Mouse (Mus musculus) neural tube, embryonic 15.5 days (tissue): Measurements from ENCODE around the gene Ksr1. TPM values are rescaled to one million over a fixed set of nuclear protein-coding genes. Genes with fewer than 3 reads are reported as not detected.
"Not testable (repeated sequence)": the region's sequence is repeated elsewhere in the genome, so short reads cannot be mapped to it uniquely, and the experiment has no call there.

Source experiments
- ATAC-seq: fragments of 200-750 bp; cut with Nextera tagmentation; 2 replicates; pipeline ENCODE4 v1.8.0; 2017; ENCODE audit warnings: mild to moderate bottlenecking, moderate TSS enrichment, moderate library complexity; ENCODE audit not compliant: low FRiP score
- H3K27ac ChIP-seq: fragments of 300-500 bp; sonication (generic); replicated peaks from 2 replicates; pipeline ENCODE4 v1.5.1; 2015; ENCODE audit warnings: mild to moderate bottlenecking, inconsistent platforms
- H3K27me3 ChIP-seq: fragments of 300-500 bp; sonication (generic); replicated peaks from 2 replicates; pipeline ENCODE4 v1.6.1; 2015; ENCODE audit warnings: inconsistent platforms
- H3K36me3 ChIP-seq: fragments of 300-500 bp; sonication (generic); 2 replicates; pipeline ENCODE4 v1.6.1; 2015; ENCODE audit warnings: inconsistent platforms
- H3K4me1 ChIP-seq: fragments of 300-500 bp; sonication (generic); 2 replicates; pipeline ENCODE4 v1.6.1; 2015; ENCODE audit warnings: inconsistent platforms
- H3K4me2 ChIP-seq: fragments of 300-500 bp; sonication (generic); 2 replicates; pipeline ENCODE4 v1.6.1; 2015; ENCODE audit warnings: inconsistent platforms, mild to moderate bottlenecking, moderate library complexity
- H3K4me3 ChIP-seq: fragments of 300-500 bp; sonication (generic); replicated peaks from 2 replicates; pipeline ENCODE4 v1.5.1; 2015; ENCODE audit warnings: mild to moderate bottlenecking, inconsistent platforms
- H3K9ac ChIP-seq: fragments of 300-500 bp; sonication (generic); replicated peaks from 2 replicates; pipeline ENCODE4 v1.6.1; 2015; ENCODE audit warnings: mild to moderate bottlenecking, inconsistent platforms
- H3K9me3 ChIP-seq: fragments of 300-500 bp; sonication (generic); replicated peaks from 2 replicates; pipeline ENCODE4 v1.6.1; 2016; ENCODE audit warnings: inconsistent platforms
- WGBS: fragments of 180-500 bp; shearing (Covaris S2); methylation state at CpG from one replicate; pipeline ENCODE4 v1.1.7; 2015; ENCODE audit warnings: mixed read lengths; 5-methylcytosine and 5-hydroxymethylcytosine counted together
- polyA plus RNA-seq: library from polyadenylated mRNA; unstranded; fragments of >200 nt; fragmentation: Nextera tagmentation; extraction: Ambion mirVana; gene quantifications from 2 replicates; pipeline ENCODE4 v1.2.1, GENCODE M21; 2015

Ksr1 gene
- polyA plus RNA-seq, 1 experiment from 2014 or later: 5.8 TPM

- Histone ChIP-seq H3K4me3 (no peak overlapping the region), H3K9ac (no peak overlapping the region), H3K27me3 (no peaks in the 10 kb centered on the region), H3K4me2 (no peak overlapping the region), H3K9me3 (no peaks in the 10 kb centered on the region), H3K36me3 (peaks cover 20% of the 10 kb centered on the region), H3K4me1 (peaks cover 5% of the 10 kb centered on the region; the same call in 1 of the 2 replicates), H3K27ac (no peak overlapping the region)
- WGBS: 81% methylated on average over 15 of the region's 15 CpGs
- no peak for ATAC-seq
Measured at GRCm38 (mm10) chr11:79014602-79015325, 131.4 kb downstream of the Ksr1 start.

DNA sequence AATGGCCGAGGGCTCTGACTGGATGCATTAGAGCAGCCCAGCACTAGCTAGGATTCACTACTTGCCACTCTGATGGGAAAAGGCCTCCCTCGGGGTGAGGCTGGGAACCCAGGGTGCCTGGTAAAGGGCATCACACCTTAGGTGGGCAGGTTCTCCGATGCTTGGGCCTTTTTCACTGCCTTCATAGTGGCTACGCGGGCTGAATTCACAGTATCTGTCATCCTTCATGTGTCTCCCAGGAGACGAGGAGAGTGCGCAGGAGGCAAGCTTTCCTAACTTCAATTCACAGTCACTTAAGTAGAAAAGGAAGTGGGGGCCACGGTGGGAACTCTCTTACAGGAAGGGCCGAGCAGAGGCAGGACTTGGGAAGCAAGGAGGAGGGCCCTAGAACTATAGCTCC is 132.4 kb downstream of the Ksr1 start:
- Histone ChIP-seq H3K27me3 (no peaks in the 10 kb centered on the region), H3K4me3 (no peak overlapping the region), H3K4me2 (no peak overlapping the region), H3K4me1 (peaks cover 5% of the 10 kb centered on the region; the same call in 1 of the 2 replicates), H3K9me3 (no peaks in the 10 kb centered on the region), H3K9ac (no peak overlapping the region), H3K36me3 (peaks cover 12% of the 10 kb centered on the region), H3K27ac (no peak overlapping the region)
- ATAC-seq: no peak
- WGBS: 62% methylated on average over 9 of the region's 9 CpGs

DNA sequence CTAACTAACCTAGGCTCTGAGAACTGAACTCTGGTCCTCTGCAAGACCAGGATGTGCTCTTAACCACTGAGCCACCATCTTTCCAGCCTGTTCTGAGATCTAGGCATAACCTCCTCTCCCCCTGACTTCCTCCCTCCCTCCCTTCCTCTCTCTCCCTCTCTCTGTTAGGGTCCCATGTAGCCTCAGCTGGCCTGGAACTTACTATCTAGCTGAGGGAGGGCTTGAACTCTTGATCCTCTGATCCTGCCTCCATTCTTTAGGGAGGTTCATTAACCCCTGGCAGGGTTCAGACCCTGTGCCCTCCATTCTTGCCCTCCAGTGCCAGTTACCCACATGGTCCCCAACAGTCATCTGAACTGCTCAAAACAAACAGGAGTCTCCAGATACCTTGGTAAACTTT is 133.2 kb downstream of the Ksr1 start:
- ATAC-seq: no peak
- Histone ChIP-seq H3K4me1 (peaks cover 5% of the 10 kb centered on the region; the same call in 1 of the 2 replicates), H3K36me3 (peaks cover 4% of the 10 kb centered on the region), H3K4me2 (no peak overlapping the region), H3K27ac (no peak overlapping the region), H3K4me3 (no peak overlapping the region), H3K27me3 (no peaks in the 10 kb centered on the region), H3K9me3 (no peaks in the 10 kb centered on the region), H3K9ac (no peak overlapping the region)

- H3K4me3 ChIP-seq: no peak overlapping the region
- no peak overlapping the region for H3K27ac ChIP-seq
- peaks cover 5% of the 10 kb centered on the region; the same call in 1 of the 2 replicates for H3K4me1 ChIP-seq
- WGBS: 100% methylated on average over 2 of the region's 2 CpGs
- H3K9ac ChIP-seq: no peak overlapping the region
- H3K9me3 ChIP-seq: no peaks in the 10 kb centered on the region
- H3K27me3 ChIP-seq: no peaks in the 10 kb centered on the region
- no peak overlapping the region for H3K4me2 ChIP-seq
- H3K36me3 ChIP-seq: no peaks in the 10 kb centered on the region
- ATAC-seq: no peak
Measured at GRCm38 (mm10) chr11:79012529-79012928, 133.7 kb downstream of the Ksr1 start.

- Histone ChIP-seq H3K27me3 (no peaks in the 10 kb centered on the region), H3K27ac (no peak overlapping the region), H3K4me1 (no peaks in the 10 kb centered on the region), H3K9me3 (no peaks in the 10 kb centered on the region), H3K4me2 (no peak overlapping the region), H3K36me3 (no peaks in the 10 kb centered on the region), H3K4me3 (no peak overlapping the region), H3K9ac (no peak overlapping the region)
- 71% methylated on average over 7 of the region's 7 CpGs for WGBS
- no peak for ATAC-seq
Measured at GRCm38 (mm10) chr11:79008891-79009290, 137.3 kb downstream of the Ksr1 start.

- 69% methylated on average over 6 of the region's 6 CpGs for WGBS
- ATAC-seq: no peak
Measured at GRCm38 (mm10) chr11:79008007-79008775, 138.0 kb downstream of the Ksr1 start.

DNA sequence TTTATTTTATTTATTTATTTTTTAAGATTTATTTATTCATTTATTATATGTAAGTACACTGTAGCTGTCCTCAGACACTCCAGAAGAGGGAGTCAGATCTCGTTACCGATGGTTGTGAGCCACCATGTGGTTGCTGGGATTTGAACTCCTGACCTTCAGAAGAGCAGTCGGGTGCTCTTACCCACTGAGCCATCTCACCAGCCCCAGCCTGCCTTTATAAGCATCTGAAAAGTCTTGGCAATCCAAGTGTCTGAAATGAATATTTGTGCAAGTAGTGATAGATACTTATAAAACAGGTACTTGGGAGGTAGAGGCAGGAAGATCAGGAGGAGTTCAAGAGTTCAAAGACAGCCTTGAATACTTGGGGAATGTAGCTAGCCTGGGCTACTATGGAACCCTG is 138.9 kb downstream of the Ksr1 start:
- not testable (repeated sequence) for H3K36me3 ChIP-seq, H3K4me2 ChIP-seq, H3K9ac ChIP-seq, H3K27me3 ChIP-seq, ATAC-seq, H3K4me3 ChIP-seq, H3K4me1 ChIP-seq, H3K27ac ChIP-seq, H3K9me3 ChIP-seq
- 86% methylated on average over 3 of the region's 3 CpGs for WGBS

More at GRCm38 (mm10) chr11:79008007-79008775, 138.0 kb downstream of the Ksr1 start:
- Histone ChIP-seq H3K36me3 (no peaks in the 10 kb centered on the region), H3K4me3 (no peak overlapping the region), H3K27me3 (no peaks in the 10 kb centered on the region), H3K9me3 (no peaks in the 10 kb centered on the region), H3K9ac (no peak overlapping the region), H3K27ac (no peak overlapping the region), H3K4me1 (no peaks in the 10 kb centered on the region), H3K4me2 (no peak overlapping the region)

- no peaks in the 10 kb centered on the region for H3K36me3 ChIP-seq
- no peak overlapping the region for H3K9ac ChIP-seq
- H3K4me3 ChIP-seq: no peak overlapping the region
- H3K4me1 ChIP-seq: no peaks in the 10 kb centered on the region
- H3K4me2 ChIP-seq: no peak overlapping the region
- no peaks in the 10 kb centered on the region for H3K27me3 ChIP-seq
- 65% methylated on average over 5 of the region's 5 CpGs for WGBS
- no peak overlapping the region for H3K27ac ChIP-seq
- ATAC-seq: no peak
- H3K9me3 ChIP-seq: no peaks in the 10 kb centered on the region
Measured at GRCm38 (mm10) chr11:79006417-79006816, 139.8 kb downstream of the Ksr1 start.

DNA sequence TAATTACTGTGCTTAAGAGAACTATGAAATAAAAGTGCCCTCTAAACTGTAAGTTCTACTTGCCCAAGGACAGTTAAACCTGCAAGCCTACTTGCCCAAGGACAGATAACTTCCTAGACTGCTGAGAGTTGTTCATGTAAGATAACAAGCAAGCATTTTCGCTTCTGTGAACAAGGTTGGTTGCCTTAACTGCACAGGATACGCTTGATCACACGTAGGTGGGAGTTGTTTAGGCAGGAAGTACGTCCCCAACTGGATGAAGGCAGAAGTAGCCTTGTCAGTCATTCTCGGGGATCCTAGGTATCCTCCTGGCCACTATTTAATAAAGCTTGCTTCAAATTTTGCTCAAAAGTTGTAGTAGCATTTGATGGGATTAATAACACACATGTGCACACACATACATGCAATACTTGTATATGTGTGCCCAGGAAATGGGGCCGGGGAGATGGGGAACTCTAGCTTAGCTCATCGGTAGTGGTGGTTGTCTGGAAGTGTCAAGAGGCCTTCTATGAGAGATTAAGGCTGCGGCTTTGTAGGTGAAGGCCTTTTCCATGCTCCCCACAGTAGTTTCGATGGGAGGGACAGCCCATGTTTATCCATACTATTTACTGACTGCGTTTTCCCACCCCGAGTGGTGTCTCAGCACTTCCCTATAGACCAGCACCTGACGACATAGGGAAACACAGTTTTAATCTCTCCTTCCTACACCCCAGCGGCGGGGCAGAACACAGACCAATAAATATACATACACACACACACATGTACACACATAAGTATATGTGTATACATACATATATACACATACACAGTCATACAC is 140.4 kb downstream of the Ksr1 start:
- H3K27me3 ChIP-seq: no peaks in the 10 kb centered on the region
- H3K4me1 ChIP-seq: no peaks in the 10 kb centered on the region
- H3K27ac ChIP-seq: no peak overlapping the region
- H3K9ac ChIP-seq: no peak overlapping the region
- no peaks in the 10 kb centered on the region for H3K9me3 ChIP-seq
- no peaks in the 10 kb centered on the region for H3K36me3 ChIP-seq
- 91% methylated on average over 14 of the region's 14 CpGs for WGBS
- no peak overlapping the region for H3K4me2 ChIP-seq
- ATAC-seq: no peak
- H3K4me3 ChIP-seq: no peak overlapping the region

GRCm38 (mm10) chr11:79003769-79004638 is 142.2 kb downstream of the Ksr1 start:
- Histone ChIP-seq H3K27ac (no peak overlapping the region), H3K4me2 (no peak overlapping the region), H3K4me3 (no peak overlapping the region), H3K27me3 (no peaks in the 10 kb centered on the region), H3K36me3 (no peaks in the 10 kb centered on the region), H3K4me1 (no peaks in the 10 kb centered on the region), H3K9me3 (no peaks in the 10 kb centered on the region), H3K9ac (no peak overlapping the region)
- 83% methylated on average over 10 of the region's 10 CpGs for WGBS
- no peak for ATAC-seq
